Mouse (Mus musculus): Measurements from ENCODE around the gene E130308A19Rik.

E130308A19Rik gene

GRCm38 (mm10) chr4:59731544-59731943 is 105.5 kb downstream of the E130308A19Rik start:
- DNase-seq = no peak

- DNase-seq = no peak
These were observed 113.3 kb downstream of the E130308A19Rik start for GRCm38 (mm10) chr4:59739321-59739720.

GRCm38 (mm10) chr4:59739882-59740281 is 113.9 kb downstream of the E130308A19Rik start:
- DNase-seq = no peak

GRCm38 (mm10) chr4:59753491-59754140 is 127.6 kb downstream of the E130308A19Rik start:
- DNase-seq = peak in 1 of 2 experiments; percentile 32

GRCm38 (mm10) chr4:59756332-59757082 is 130.5 kb downstream of the E130308A19Rik start:
- peak; percentile 65 to 71 for DNase-seq

GRCm38 (mm10) chr4:59757452-59758435 is 131.7 kb downstream of the E130308A19Rik start:
- peak; percentile 32 to 33 for DNase-seq

GRCm38 (mm10) chr4:59760016-59760415 is 134.0 kb downstream of the E130308A19Rik start:
- DNase-seq = no peak

- peak; percentile 44 to 70 for DNase-seq
These were observed 134.8 kb downstream of the E130308A19Rik start for GRCm38 (mm10) chr4:59760636-59761364.

GRCm38 (mm10) chr4:59761365-59761729 is 135.3 kb downstream of the E130308A19Rik start:
- no peak for DNase-seq

GRCm38 (mm10) chr4:59764950-59765349 is 138.9 kb downstream of the E130308A19Rik start:
- DNase-seq = no peak

- no peak for DNase-seq
These were observed 139.5 kb downstream of the E130308A19Rik start for GRCm38 (mm10) chr4:59765385-59766005.

GRCm38 (mm10) chr4:59767717-59768116 is 141.7 kb downstream of the E130308A19Rik start:
- no peak for DNase-seq

GRCm38 (mm10) chr4:59772171-59772879 is 146.3 kb downstream of the E130308A19Rik start:
- DNase-seq = no peak

- no peak for DNase-seq
These were observed 151.8 kb downstream of the E130308A19Rik start for GRCm38 (mm10) chr4:59777828-59778227.

GRCm38 (mm10) chr4:59780568-59780967 is 154.6 kb downstream of the E130308A19Rik start:
- peak in 1 of 2 experiments; percentile 21 for DNase-seq

- DNase-seq = no peak
These were observed 157.1 kb downstream of the E130308A19Rik start for GRCm38 (mm10) chr4:59782853-59783684.

GRCm38 (mm10) chr4:59783685-59784279 is 157.8 kb downstream of the E130308A19Rik start:
- DNase-seq = peak; percentile 97 to 98

- DNase-seq = no peak
These were observed 159.4 kb downstream of the E130308A19Rik start for GRCm38 (mm10) chr4:59785412-59785811.

GRCm38 (mm10) chr4:59786661-59787060 is 160.7 kb downstream of the E130308A19Rik start:
- peak; percentile 40 to 78 for DNase-seq

- DNase-seq = peak; percentile 37 to 39
These were observed 161.1 kb downstream of the E130308A19Rik start for GRCm38 (mm10) chr4:59787126-59787525.
